Mouse (Mus musculus) neural tube, embryonic 10.5 days (tissue): ENCODE results near the gene Gm3373.
"Not testable (repeated sequence)": the region's sequence is repeated elsewhere in the genome, so short reads cannot be mapped to it uniquely, and the experiment has no call there.

Experiments
- DNase-seq: peaks from one replicate; pipeline ENCODE4 v3.0.0-alpha.2; 2017; ENCODE audit warnings: low spot score; ENCODE audit errors: extremely low spot score

Gm3373 gene

DNA sequence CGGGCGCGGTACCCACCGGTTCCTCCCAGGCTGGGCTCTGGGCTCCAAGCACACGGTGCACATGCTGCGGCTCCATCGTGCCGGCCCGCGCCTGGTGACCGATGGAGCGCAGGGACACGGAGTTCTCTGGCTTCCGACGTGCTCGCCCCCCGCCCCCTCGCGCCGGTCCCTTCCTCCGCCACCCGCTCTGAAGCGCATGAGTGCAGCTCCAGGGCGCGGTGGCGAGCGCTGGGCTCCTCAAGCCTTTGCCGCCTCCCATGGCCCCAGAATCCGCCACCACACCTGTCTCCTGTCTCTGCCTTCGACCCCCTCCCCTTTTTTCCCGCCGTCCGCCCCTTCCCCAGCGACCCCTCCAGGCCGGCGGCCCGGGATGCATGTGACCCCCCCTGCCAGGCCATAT lies at the start of gene Gm3373:
Gm3373 (minus strand) TSS at position 101 of the 400 bp plus-strand sequence.
- DNase-seq, result not testable (repeated sequence)

DNA sequence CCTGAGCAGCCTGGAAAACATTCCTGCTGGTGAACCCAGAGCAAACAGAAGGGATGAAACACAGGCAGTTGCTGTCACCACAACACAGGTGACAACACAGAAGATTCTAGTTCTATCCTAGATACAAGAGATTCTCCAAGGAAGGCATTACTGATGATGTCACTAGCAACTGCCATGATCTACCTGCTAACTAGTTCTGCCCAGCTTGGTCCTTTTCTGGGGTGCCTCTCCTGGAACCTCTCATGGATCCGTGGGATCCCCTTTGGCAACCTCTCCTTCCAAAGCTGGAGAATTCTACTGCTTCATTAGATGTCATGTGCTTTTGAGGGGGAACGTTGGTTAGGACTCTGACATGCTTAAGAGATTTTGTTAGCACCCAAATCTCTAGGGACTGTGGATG lies 54.0 kb downstream of the Gm3373 start, which contains the start of gene Gm9603:
Gm9603 (minus strand) TSS at position 101 of the 400 bp plus-strand sequence.
- not testable (repeated sequence) for DNase-seq
